Mouse (Mus musculus) bone marrow macrophage, adult 2 months (primary cell): ENCODE results near the gene Car6. TPM values are rescaled to one million over a fixed set of nuclear protein-coding genes. Genes with fewer than 3 reads are reported as not detected.

Experiments
- H3K27ac ChIP-seq: 2 replicates; pipeline ENCODE4 v1.5.1; 2012; ENCODE audit warnings: low read depth, low read length; ENCODE audit not compliant: insufficient read depth
- H3K4me1 ChIP-seq: 2 replicates; pipeline ENCODE4 v1.6.1; 2012; ENCODE audit warnings: low read length; ENCODE audit not compliant: control insufficient read depth, insufficient read depth
- H3K4me3 ChIP-seq: 2 replicates; pipeline ENCODE4 v1.5.1; 2012; ENCODE audit warnings: mild to moderate bottlenecking, low read length, moderate library complexity; ENCODE audit not compliant: insufficient read depth
- CTCF ChIP-seq: IDR thresholded peaks from 2 replicates; pipeline ENCODE4 v1.5.1; 2012; ENCODE audit warnings: low read depth, mild to moderate bottlenecking, low read length, moderate library complexity
- POLR2A ChIP-seq: IDR thresholded peaks from 2 replicates; pipeline ENCODE4 v1.6.1; 2012; ENCODE audit warnings: mild to moderate bottlenecking, low read depth, low read length, borderline replicate concordance
- polyA plus RNA-seq: library from polyadenylated mRNA; stranded (reverse); fragments of >200 nt; gene quantifications from 2 replicates; pipeline ENCODE4 v1.2.4, GENCODE M21; 2012; ENCODE audit not compliant: missing spikeins, insufficient read depth, insufficient read length

Gene Car6
- polyA plus RNA-seq, 1 experiment, result not detected

- no peak overlapping the region for H3K4me3 ChIP-seq
- H3K4me1 ChIP-seq, result no peaks in the 10 kb centered on the region
- H3K27ac ChIP-seq, result no peak overlapping the region
- TF ChIP-seq POLR2A (no peak), CTCF (no peak)
These were observed 36.3 kb downstream of the Car6 start for GRCm38 (mm10) chr4:150164875-150165274.

- H3K4me1 ChIP-seq, result no peaks in the 10 kb centered on the region
- H3K27ac ChIP-seq, result no peak overlapping the region
- TF ChIP-seq POLR2A (no peak), CTCF (peak; percentile 26; the same call in 1 of the 2 replicates)
- no peak overlapping the region for H3K4me3 ChIP-seq
These were observed 38.5 kb downstream of the Car6 start for GRCm38 (mm10) chr4:150162561-150163169.

GRCm38 (mm10) chr4:150159458-150159857, 41.7 kb downstream of the Car6 start:
- no peak for TF ChIP-seq CTCF
- no peak for TF ChIP-seq POLR2A
- H3K4me1 ChIP-seq, result peaks cover 9% of the 10 kb centered on the region
- H3K27ac ChIP-seq, result no peak overlapping the region
- no peak overlapping the region for H3K4me3 ChIP-seq

GRCm38 (mm10) chr4:150157348-150157882, 43.7 kb downstream of the Car6 start:
- no peak for TF ChIP-seq POLR2A
- no peak for TF ChIP-seq CTCF
- Histone ChIP-seq H3K4me3 (no peak overlapping the region), H3K27ac (no peak overlapping the region), H3K4me1 (peaks cover 9% of the 10 kb centered on the region)

GRCm38 (mm10) chr4:150155731-150156130, 45.4 kb downstream of the Car6 start:
- TF ChIP-seq CTCF (no peak), POLR2A (no peak)

GRCm38 (mm10) chr4:150155301-150155700, 45.8 kb downstream of the Car6 start:
- H3K4me3 ChIP-seq, result no peak overlapping the region
- TF ChIP-seq CTCF (no peak), POLR2A (no peak)
- H3K4me1 ChIP-seq, result peaks cover 9% of the 10 kb centered on the region
- H3K27ac ChIP-seq, result no peak overlapping the region

More at GRCm38 (mm10) chr4:150155731-150156130, 45.4 kb downstream of the Car6 start:
- H3K4me1 ChIP-seq, result peaks cover 9% of the 10 kb centered on the region
- H3K27ac ChIP-seq, result no peak overlapping the region
- H3K4me3 ChIP-seq, result no peak overlapping the region

- Histone ChIP-seq H3K4me3 (no peak overlapping the region), H3K4me1 (peaks cover 14% of the 10 kb centered on the region)
- no peak for TF ChIP-seq POLR2A
- no peak for TF ChIP-seq CTCF
These were observed 48.6 kb downstream of the Car6 start for GRCm38 (mm10) chr4:150152483-150152882.

GRCm38 (mm10) chr4:150151045-150151444, 50.1 kb downstream of the Car6 start:
- H3K4me3 ChIP-seq, result no peak overlapping the region
- 0 out of 2 replicates have a peak, but pooled peaks have one; percentile 17 for TF ChIP-seq CTCF
- TF ChIP-seq POLR2A, result no peak
- no peak overlapping the region for H3K27ac ChIP-seq
- peaks cover 14% of the 10 kb centered on the region for H3K4me1 ChIP-seq

More at GRCm38 (mm10) chr4:150152483-150152882, 48.6 kb downstream of the Car6 start:
- H3K27ac ChIP-seq, result no peak overlapping the region

- no peak overlapping the region for H3K4me3 ChIP-seq
- TF ChIP-seq POLR2A, result no peak
- H3K27ac ChIP-seq, result no peak overlapping the region
- peaks cover 5% of the 10 kb centered on the region for H3K4me1 ChIP-seq
These were observed 54.8 kb downstream of the Car6 start for GRCm38 (mm10) chr4:150146286-150146685.

- TF ChIP-seq POLR2A, result no peak
- TF ChIP-seq CTCF, result no peak
- H3K4me3 ChIP-seq, result no peak overlapping the region
- no peak overlapping the region for H3K27ac ChIP-seq
- peaks cover 2% of the 10 kb centered on the region for H3K4me1 ChIP-seq
These were observed 56.9 kb downstream of the Car6 start for GRCm38 (mm10) chr4:150144242-150144641.

- no peak for TF ChIP-seq POLR2A
- TF ChIP-seq CTCF, result no peak
These were observed 60.8 kb downstream of the Car6 start for GRCm38 (mm10) chr4:150140346-150140745.

More at GRCm38 (mm10) chr4:150140346-150140745, 60.8 kb downstream of the Car6 start:
- Histone ChIP-seq H3K27ac (no peak overlapping the region), H3K4me1 (peaks cover 10% of the 10 kb centered on the region), H3K4me3 (no peak overlapping the region)
